Mouse (Mus musculus) ES-E14 (cell line): Measurements from ENCODE around the gene Pdzd8.

Experiments
- CHD2 ChIP-seq: IDR thresholded peaks from 2 replicates; pipeline ENCODE4 v1.6.1; 2014; ENCODE audit warnings: mild to moderate bottlenecking, low read depth, low read length, inconsistent platforms
- MAFK ChIP-seq: IDR thresholded peaks from 2 replicates; pipeline ENCODE4 v1.6.1; 2014; ENCODE audit warnings: mild to moderate bottlenecking, low read depth, low read length, inconsistent platforms; ENCODE audit not compliant: insufficient read depth
- ZC3H11A ChIP-seq: IDR thresholded peaks from 2 replicates; pipeline ENCODE4 v1.6.1; 2012; ENCODE audit warnings: low read depth, mild to moderate bottlenecking, inconsistent platforms, low read length, borderline replicate concordance

- no peak for TF ChIP-seq CHD2
- no peak for TF ChIP-seq ZC3H11A
- no peak for TF ChIP-seq MAFK
Observed at GRCm38 (mm10) chr19:59280841-59281240, 64.7 kb downstream of the Pdzd8 start.
